Mouse (Mus musculus) testis, adult 10 weeks (tissue): ENCODE data around the gene Atg2b. TPM values are rescaled to one million over a fixed set of nuclear protein-coding genes. Genes with fewer than 3 reads are reported as not detected.

Experiments used
- polyA plus RNA-seq: library from polyadenylated mRNA; stranded (reverse); fragments of 350-450 nt; fragmentation: Illumina TruSeq; extraction: RNeasy Lipid Tissue Mini Kit (QIAGEN cat#74804); gene quantifications from one replicate; pipeline ENCODE4 v1.2.3, GENCODE M21; 2014; ENCODE audit warnings: low read depth, low replicate concordance

Atg2b gene
- 16.4 TPM for polyA plus RNA-seq

GRCm38 (mm10) chr12:105685001-105685691 is at the start of gene Atg2b:
TSS of gene Atg2b (minus strand) at chr12:105685211.

GRCm38 (mm10) chr12:105705799-105706487 is 20.9 kb upstream of the Atg2b start, which contains the start of gene Ak7:
TSS of gene Ak7 (plus strand) at chr12:105705976.

DNA sequence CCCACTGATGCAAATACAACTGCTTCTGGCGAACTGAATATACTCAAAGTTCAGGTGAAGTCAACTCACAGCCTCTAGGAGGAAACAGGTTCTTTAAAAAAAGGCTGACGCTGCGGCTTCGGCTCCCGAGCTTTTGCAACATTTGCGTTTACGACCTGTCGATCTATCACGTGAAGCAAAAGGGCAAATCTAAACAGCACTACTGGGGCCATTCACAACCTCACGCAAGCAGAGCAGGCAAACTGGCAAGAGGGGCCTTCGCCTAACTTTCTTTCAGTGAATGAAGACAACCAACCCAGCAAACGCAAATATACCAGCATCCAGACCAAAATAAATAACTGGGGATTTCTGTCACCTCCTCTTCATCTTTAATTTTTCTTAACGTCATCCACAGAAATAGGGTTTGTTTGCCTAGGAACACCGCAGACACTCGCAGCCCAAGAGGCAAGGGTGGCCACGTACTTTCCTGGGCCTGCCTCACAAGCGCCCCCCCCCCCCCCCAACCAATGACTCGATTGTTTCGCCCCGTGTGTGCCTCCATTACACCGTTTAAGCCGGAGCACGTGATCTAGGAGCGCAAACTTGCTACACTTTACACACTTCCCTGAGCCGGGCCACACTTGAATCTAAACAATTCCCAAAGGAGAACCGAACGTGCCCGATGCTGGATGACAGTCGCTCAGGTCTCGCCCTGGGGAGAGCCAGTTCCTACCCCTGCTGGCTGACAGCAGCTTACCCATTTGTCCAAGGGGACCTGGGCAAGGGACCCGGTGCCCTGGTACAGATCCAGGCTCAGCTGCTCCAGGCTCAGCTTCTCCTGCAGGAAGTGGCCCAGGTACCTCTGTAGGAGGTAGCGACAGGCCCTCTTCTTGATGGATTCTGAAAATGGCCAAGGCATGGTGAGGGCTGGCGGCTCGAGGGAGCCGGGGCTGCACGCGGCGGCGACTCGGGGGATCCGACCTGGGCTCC is 794 bp downstream of the Atg2b start, which contains the start of gene Gskip:
Gene Gskip, plus strand, starts transcription at position 897 of the 969 bp plus-strand sequence.

GRCm38 (mm10) chr12:105602581-105603210 is 82.3 kb downstream of the Atg2b start, which contains the start of gene Bdkrb1:
TSS of gene Bdkrb1 (plus strand) at chr12:105603085.

Other genes with a start within 250 kb of the Atg2b start
- gene D430019H16Rik, start 231.4 kb downstream of the Atg2b start, polyA plus RNA-seq: 0.55 TPM
- gene Bdkrb2, start 122.0 kb downstream of the Atg2b start, polyA plus RNA-seq: 0.34 TPM
- not detected for gene Bdkrb1, start 82.1 kb downstream of the Atg2b start, polyA plus RNA-seq
- gene Gskip, start 382 bp downstream of the Atg2b start, polyA plus RNA-seq: 13.8 TPM
- gene Ak7, start 20.8 kb upstream of the Atg2b start, polyA plus RNA-seq: 53.2 TPM
- gene Papola, start 99.5 kb upstream of the Atg2b start, polyA plus RNA-seq: 364 TPM